Mouse (Mus musculus) lung, adult 2 months (tissue): ENCODE results near the gene D230025D16Rik. TPM values are rescaled to one million over a fixed set of nuclear protein-coding genes. Genes with fewer than 3 reads are reported as not detected.

Experiments used
- DNase-seq: peaks from one replicate; pipeline ENCODE4 v3.0.0; 2022
- H3K4me1 ChIP-seq: fragments of 200-500 bp; 2 replicates; pipeline ENCODE4 v1.6.1; 2011; ENCODE audit warnings: low read length; ENCODE audit not compliant: control insufficient read depth, insufficient read depth
- H3K4me3 ChIP-seq: fragments of 200-500 bp; replicated peaks from 2 replicates; pipeline ENCODE3; 2011; ENCODE audit warnings: low read depth, mild to moderate bottlenecking, control low read depth, low read length; ENCODE audit errors: extremely low read depth
- CTCF ChIP-seq: fragments of 200-500 bp; IDR thresholded peaks from 2 replicates; pipeline ENCODE4 v1.5.1; 2011; ENCODE audit warnings: mild to moderate bottlenecking, low read length, control low read depth; ENCODE audit not compliant: insufficient read depth
- POLR2A ChIP-seq: fragments of 200-500 bp; IDR thresholded peaks from 2 replicates; pipeline ENCODE4 v1.6.1; 2011; ENCODE audit warnings: low read depth, mild to moderate bottlenecking, control low read depth, low read length, borderline replicate concordance; ENCODE audit errors: extremely low read depth
- WGBS: fragments of 180-500 bp; shearing (Covaris S2); methylation state at CpG from one replicate; pipeline ENCODE4 v1.1.7; 2018; 5-methylcytosine and 5-hydroxymethylcytosine counted together
- polyA plus RNA-seq: library from polyadenylated mRNA; depleted of rRNA; stranded (reverse); fragments of >200 nt; gene quantifications from 2 replicates; pipeline ENCODE4 v1.2.3, GENCODE M21; 2012

The D230025D16Rik gene
- polyA plus RNA-seq, 1 experiment: 64.8 TPM

GRCm38 (mm10) chr8:105266775-105267174 is 41.8 kb downstream of the D230025D16Rik start:
- TF ChIP-seq POLR2A (no peak), CTCF (no peak)
- DNase-seq: no peak
- WGBS: 75% methylated on average over 13 of the region's 13 CpGs
- Histone ChIP-seq H3K4me1 (peaks cover 11% of the 10 kb centered on the region), H3K4me3 (no peak overlapping the region)

GRCm38 (mm10) chr8:105268342-105269074 is 43.6 kb downstream of the D230025D16Rik start:
- TF ChIP-seq CTCF (no peak), POLR2A (no peak)
- H3K4me3 ChIP-seq: peak overlapping the region; percentile 73
- 33% methylated on average over 65 of the region's 65 CpGs for WGBS
- DNase-seq: peak; percentile 56
- peaks cover 11% of the 10 kb centered on the region for H3K4me1 ChIP-seq

DNA sequence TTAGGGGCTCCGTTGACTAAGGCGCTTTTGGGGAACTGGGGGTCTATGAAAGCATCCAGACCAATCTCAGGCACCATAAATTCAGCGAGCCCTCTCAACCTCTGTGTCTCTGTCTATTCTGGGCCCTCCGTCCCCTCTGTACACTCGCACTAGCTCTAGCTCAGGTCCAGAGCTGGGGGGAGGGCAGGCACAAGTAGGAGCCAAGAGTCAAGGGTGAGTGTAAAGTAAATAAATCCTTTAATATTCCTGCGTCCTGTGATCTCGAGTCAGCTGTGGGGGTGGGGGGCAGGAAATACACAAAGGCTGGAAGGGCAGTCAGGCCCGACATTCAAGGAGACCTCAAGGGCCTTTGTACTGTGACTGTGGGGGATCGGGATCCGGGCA is 44.1 kb downstream of the D230025D16Rik start:
- DNase-seq: no peak
- WGBS: 15% methylated on average over 10 of the region's 10 CpGs
- TF ChIP-seq CTCF (no peak), POLR2A (no peak)
- H3K4me3 ChIP-seq: peak overlapping the region; percentile 73
- peaks cover 11% of the 10 kb centered on the region for H3K4me1 ChIP-seq

DNA sequence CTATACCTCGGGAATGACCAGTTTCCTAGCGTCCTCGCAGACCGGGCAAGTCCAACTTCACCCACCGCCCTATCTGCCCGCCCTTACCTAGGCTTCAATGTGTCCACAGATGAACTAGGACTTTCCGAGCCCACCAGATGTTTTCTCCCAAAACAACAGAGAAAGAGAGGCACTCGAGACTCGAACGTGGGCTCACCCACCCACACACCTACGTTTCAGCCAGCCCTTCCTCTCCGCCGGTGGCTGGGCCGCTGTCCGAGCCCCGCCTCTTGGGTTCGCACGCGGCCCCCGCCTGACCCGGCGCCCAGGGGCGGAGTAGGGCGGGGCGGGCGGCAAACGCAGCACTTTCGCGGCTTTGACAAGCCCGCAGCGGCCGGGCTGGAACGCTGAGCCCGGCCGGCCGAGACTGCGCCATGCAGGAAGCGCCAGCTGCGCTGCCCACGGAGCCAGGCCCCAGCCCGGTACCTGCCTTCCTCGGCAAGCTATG is 44.6 kb downstream of the D230025D16Rik start, which contains the start of gene Hsf4:
Gene Hsf4 (plus strand): TSS at position 341 of the 487 bp plus-strand sequence.
- DNase-seq: peak; percentile 75
- TF ChIP-seq POLR2A (peak; percentile 62; the same call in 1 of the 2 replicates), CTCF (no peak)
- Histone ChIP-seq H3K4me1 (peaks cover 11% of the 10 kb centered on the region), H3K4me3 (peak within 1 kb of the TSS; percentile 73)
- 4% methylated on average over 42 of the region's 42 CpGs for WGBS

DNA sequence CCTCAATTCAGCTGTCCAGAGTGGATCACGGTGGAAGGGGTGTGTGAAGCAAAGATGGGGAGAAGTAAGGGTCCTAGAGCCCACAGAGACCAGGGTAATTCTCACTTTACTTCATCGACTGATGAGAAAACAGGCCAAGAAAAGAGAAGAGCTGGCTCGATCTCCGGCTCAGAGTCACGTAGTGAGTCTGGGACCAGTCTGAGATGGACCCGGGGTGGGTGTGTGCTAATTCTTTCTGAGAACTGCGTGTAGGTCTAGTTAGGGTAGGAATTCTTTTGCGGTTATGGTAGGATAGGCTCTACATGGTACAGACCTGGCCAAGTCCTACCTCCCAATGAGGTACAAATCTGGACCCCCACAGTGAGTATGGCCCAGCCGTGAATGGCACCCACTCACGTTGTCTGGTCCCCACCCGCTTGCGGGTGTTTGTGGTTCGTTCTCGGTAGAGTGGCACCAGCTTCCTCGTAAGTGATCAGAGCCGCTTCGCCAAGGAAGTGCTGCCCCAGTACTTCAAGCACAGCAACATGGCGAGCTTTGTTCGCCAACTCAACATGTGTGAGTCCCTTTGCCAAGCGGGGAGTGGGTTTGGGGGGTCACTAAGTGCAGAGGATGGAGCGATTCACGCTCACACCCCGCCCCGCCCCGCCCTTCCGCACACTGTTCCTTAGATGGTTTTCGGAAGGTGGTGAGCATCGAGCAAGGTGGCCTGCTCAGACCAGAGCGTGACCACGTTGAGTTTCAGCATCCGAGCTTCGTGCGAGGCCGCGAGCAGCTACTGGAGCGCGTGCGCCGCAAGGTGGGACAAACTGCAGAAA is 45.4 kb downstream of the D230025D16Rik start:
- WGBS: 32% methylated on average over 39 of the region's 39 CpGs
- peak; percentile 27 for DNase-seq
- Histone ChIP-seq H3K4me1 (peaks cover 11% of the 10 kb centered on the region), H3K4me3 (peak overlapping the region; percentile 57)
- TF ChIP-seq POLR2A: no peak
- TF ChIP-seq CTCF: no peak

GRCm38 (mm10) chr8:105270916-105271186 is 45.9 kb downstream of the D230025D16Rik start:
- 29% methylated on average over 11 of the region's 11 CpGs for WGBS
- Histone ChIP-seq H3K4me3 (peak overlapping the region; percentile 10), H3K4me1 (peaks cover 13% of the 10 kb centered on the region)
- no peak for DNase-seq
- TF ChIP-seq POLR2A (no peak), CTCF (no peak)

GRCm38 (mm10) chr8:105275387-105275786 is 50.4 kb downstream of the D230025D16Rik start:
- Histone ChIP-seq H3K4me1 (peaks cover 12% of the 10 kb centered on the region), H3K4me3 (no peak overlapping the region)
- TF ChIP-seq CTCF (no peak), POLR2A (no peak)
- DNase-seq: no peak
- WGBS: 16% methylated on average over 11 of the region's 11 CpGs

- WGBS: 6% methylated on average over 10 of the region's 10 CpGs
- DNase-seq: no peak
- peak within 1 kb of the TSS; percentile 57 for H3K4me3 ChIP-seq
- no peak for TF ChIP-seq CTCF
- TF ChIP-seq POLR2A: no peak
- peaks cover 8% of the 10 kb centered on the region for H3K4me1 ChIP-seq
These were observed 50.9 kb downstream of the D230025D16Rik start, which contains the start of gene Nol3 for GRCm38 (mm10) chr8:105275840-105276239. Gene Nol3, plus strand, starts transcription at chr8:105276140.

- Histone ChIP-seq H3K4me1 (peaks cover 8% of the 10 kb centered on the region), H3K4me3 (peak overlapping the region; percentile 57)
- peak; percentile 43; the same call in 1 of the 2 replicates for TF ChIP-seq POLR2A
- no peak for TF ChIP-seq CTCF
- peak; percentile 49 for DNase-seq
- WGBS: 6% methylated on average over 30 of the region's 30 CpGs
These were observed 51.6 kb downstream of the D230025D16Rik start for GRCm38 (mm10) chr8:105276292-105277120.
